Mouse (Mus musculus) myocyte (in vitro differentiated cells): ENCODE results near the gene Polr3g. TPM values are rescaled to one million over a fixed set of nuclear protein-coding genes. Genes with fewer than 3 reads are reported as not detected.

Experiments used
- H3K27me3 ChIP-seq: one replicate; pipeline ENCODE4 v1.6.1; 2011; ENCODE audit not compliant: control insufficient read depth, insufficient read depth, insufficient read length
- H3K36me3 ChIP-seq: one replicate; pipeline ENCODE4 v1.6.1; 2011; ENCODE audit not compliant: control insufficient read depth, insufficient read depth
- H3K4me2 ChIP-seq: one replicate; pipeline ENCODE4 v1.6.1; 2011; ENCODE audit warnings: low read depth, control low read depth
- H3K4me3 ChIP-seq: one replicate; pipeline ENCODE4 v1.5.1; 2011; ENCODE audit warnings: mild to moderate bottlenecking, control low read depth, moderate library complexity
- H3K79me2 ChIP-seq: one replicate; pipeline ENCODE4 v1.6.1; 2011; ENCODE audit not compliant: control insufficient read depth, insufficient read depth
- H3ac ChIP-seq: one replicate; pipeline ENCODE4 v1.6.1; 2011; ENCODE audit not compliant: control insufficient read depth, insufficient read length
- CEBPB ChIP-seq: IDR thresholded peaks from 2 replicates; pipeline ENCODE4 v1.6.1; 2011; ENCODE audit warnings: mild to moderate bottlenecking, moderate library complexity; ENCODE audit not compliant: poor library complexity, insufficient read depth, severe bottlenecking
- E2F4 ChIP-seq: IDR thresholded peaks from one replicate; pipeline ENCODE4 v1.6.1; 2011; ENCODE audit warnings: mild to moderate bottlenecking, control low read depth, moderate library complexity; ENCODE audit not compliant: insufficient read depth
- MAX ChIP-seq: IDR thresholded peaks from one replicate; pipeline ENCODE4 v1.6.1; 2011; ENCODE audit warnings: low read depth, mild to moderate bottlenecking, control low read depth
- MYOD1 ChIP-seq, 3 experiments: IDR thresholded peaks; one replicate each; pipeline ENCODE4 v1.6.1; 2011; ENCODE audit warnings: control low read depth in 2 of 3, low read depth in 2 of 3, mild to moderate bottlenecking in 2 of 3, moderate library complexity in 1 of 3; ENCODE audit not compliant: insufficient read length in 2 of 3, control insufficient read depth in 1 of 3
- MYOG ChIP-seq, 3 experiments: IDR thresholded peaks; one replicate each; pipeline ENCODE4 v1.6.1; 2011; ENCODE audit warnings: control low read depth in 2 of 3, low read depth in 2 of 3, mild to moderate bottlenecking in 2 of 3; ENCODE audit not compliant: insufficient read length in 2 of 3, control insufficient read depth in 1 of 3, insufficient read depth in 1 of 3
- POLR2A ChIP-seq: IDR thresholded peaks from one replicate; pipeline ENCODE4 v1.6.1; 2011; ENCODE audit warnings: low read depth, mild to moderate bottlenecking, control low read depth, moderate library complexity; ENCODE audit not compliant: insufficient read length
- POLR2AphosphoS2 ChIP-seq: IDR thresholded peaks from one replicate; pipeline ENCODE4 v1.6.1; 2011; ENCODE audit warnings: low read depth, control low read depth; ENCODE audit not compliant: insufficient read length
- REST ChIP-seq: IDR thresholded peaks from one replicate; pipeline ENCODE4 v1.6.1; 2011; ENCODE audit warnings: mild to moderate bottlenecking, control low read depth, moderate library complexity; ENCODE audit not compliant: insufficient read depth, insufficient read length
- SRF ChIP-seq: IDR thresholded peaks from one replicate; pipeline ENCODE4 v1.6.1; 2011; ENCODE audit warnings: low read depth; ENCODE audit not compliant: control insufficient read depth, insufficient read length
- TCF12 ChIP-seq: IDR thresholded peaks from one replicate; pipeline ENCODE4 v1.6.1; 2011; ENCODE audit warnings: mild to moderate bottlenecking, control low read depth; ENCODE audit not compliant: poor library complexity, insufficient read depth, severe bottlenecking
- TCF3 ChIP-seq: IDR thresholded peaks from one replicate; pipeline ENCODE4 v1.6.1; 2011; ENCODE audit warnings: low read depth, control low read depth; ENCODE audit not compliant: insufficient read length
- USF1 ChIP-seq: IDR thresholded peaks from one replicate; pipeline ENCODE4 v1.6.1; 2011; ENCODE audit warnings: low read depth, mild to moderate bottlenecking, control low read depth, moderate library complexity
- polyA plus RNA-seq: library from polyadenylated mRNA; unstranded; fragments of >200 nt; fragmentation: generic; extraction: Trizol; gene quantifications from one replicate; pipeline ENCODE4 v1.2.1, GENCODE M21; 2012; ENCODE audit warnings: missing spikeins

Gene Polr3g
- polyA plus RNA-seq, 1 experiment: 3.5 TPM

GRCm38 (mm10) chr13:81646348-81646747, 64.5 kb downstream of the Polr3g start:
- TF ChIP-seq TCF12: no peak
- Histone ChIP-seq H3K36me3 (no peaks in the 10 kb centered on the region), H3ac (no peak overlapping the region), H3K4me3 (no peak overlapping the region), H3K79me2 (no peaks in the 10 kb centered on the region), H3K27me3 (no peaks in the 10 kb centered on the region), H3K4me2 (no peak overlapping the region)

GRCm38 (mm10) chr13:81644047-81644565, 66.7 kb downstream of the Polr3g start:
- H3K79me2 ChIP-seq: no peaks in the 10 kb centered on the region
- no peak for TF ChIP-seq TCF3
- TF ChIP-seq USF1: no peak
- no peak for TF ChIP-seq REST
- no peak for TF ChIP-seq MAX
- no peak for TF ChIP-seq SRF
- no peak overlapping the region for H3K4me3 ChIP-seq
- H3K4me2 ChIP-seq: no peak overlapping the region
- no peaks in the 10 kb centered on the region for H3K27me3 ChIP-seq
- no peak overlapping the region for H3ac ChIP-seq
- H3K36me3 ChIP-seq: no peaks in the 10 kb centered on the region

GRCm38 (mm10) chr13:81642491-81643149, 68.2 kb downstream of the Polr3g start:
- Histone ChIP-seq H3K79me2 (no peaks in the 10 kb centered on the region), H3K27me3 (no peaks in the 10 kb centered on the region), H3ac (no peak overlapping the region), H3K4me2 (no peak overlapping the region), H3K4me3 (no peak overlapping the region), H3K36me3 (no peaks in the 10 kb centered on the region)
- TF ChIP-seq TCF3 (no peak), POLR2A (no peak), USF1 (no peak), MYOG (IDR thresholded peaks at IDR 0.05; ENCODE audit: control insufficient read depth in 1 of 3, insufficient read depth in 1 of 3, insufficient read length in 2 of 3, low read depth in 2 of 3) (no peak), REST (no peak), TCF12 (no peak), MAX (no peak), CEBPB (no peak), MYOD1 (IDR thresholded peaks at IDR 0.05; ENCODE audit: control insufficient read depth in 1 of 3, insufficient read length in 2 of 3, low read depth in 2 of 3) (no peak), E2F4 (no peak), SRF (no peak), POLR2AphosphoS2 (no peak)

- Histone ChIP-seq H3K4me3 (peak overlapping the region; percentile 6), H3K79me2 (no peaks in the 10 kb centered on the region), H3K36me3 (no peaks in the 10 kb centered on the region), H3K27me3 (no peaks in the 10 kb centered on the region), H3ac (no peak overlapping the region), H3K4me2 (peak overlapping the region; percentile 93)
- TF ChIP-seq USF1: no peak
These were observed 69.3 kb downstream of the Polr3g start for GRCm38 (mm10) chr13:81641289-81642045.

- H3K4me2 ChIP-seq: peak overlapping the region; percentile 93
- no peaks in the 10 kb centered on the region for H3K36me3 ChIP-seq
- TF ChIP-seq USF1 (no peak), MYOD1 (IDR thresholded peaks at IDR 0.05; ENCODE audit: control insufficient read depth in 1 of 3, insufficient read length in 2 of 3, low read depth in 2 of 3) (no peak), E2F4 (no peak), SRF (no peak), CEBPB (no peak), TCF12 (no peak), MYOG (IDR thresholded peaks at IDR 0.05; ENCODE audit: control insufficient read depth in 1 of 3, insufficient read depth in 1 of 3, insufficient read length in 2 of 3, low read depth in 2 of 3) (no peak), MAX (no peak), POLR2A (no peak), TCF3 (no peak), POLR2AphosphoS2 (no peak)
- H3K79me2 ChIP-seq: no peaks in the 10 kb centered on the region
- H3ac ChIP-seq: no peak overlapping the region
- H3K27me3 ChIP-seq: no peaks in the 10 kb centered on the region
- peak overlapping the region; percentile 6 for H3K4me3 ChIP-seq
These were observed 69.9 kb downstream of the Polr3g start for GRCm38 (mm10) chr13:81640881-81641280.
